8 mouse cellular contexts compared by ENCODE assay signal in genomic region chr11:53858761-53859580, GRCm38 (mm10). TPM values are rescaled to one million over a fixed set of nuclear protein-coding genes. Genes with fewer than 3 reads are reported as not detected.
DNase-seq lines count a peak whose midpoint lies in the region; ATAC-seq and TF ChIP-seq lines count a peak whose summit lies in the region.
"Not testable (repeated sequence)": the region's sequence is repeated elsewhere in the genome, so short reads cannot be mapped to it uniquely, and the experiment has no call there.

Gene Gm12216 (minus strand): TSS chr11:53859256.

- H3K36me3 ChIP-seq in erythroblast, embryonic 14.5 days (ENCODE audit: control insufficient read depth); heart, embryonic 14.5 days (ENCODE audit: control insufficient read depth, insufficient read depth, low read length); liver, embryonic 14.5 days (replicated peaks; ENCODE audit: control insufficient read depth, insufficient read depth, low read depth); midbrain, embryonic 16.5 days (ENCODE audit: control insufficient read depth, insufficient read depth, low read length): not testable (repeated sequence)

- peak within 1 kb of the TSS; percentile 78 for H3K4me2 ChIP-seq in heart, embryonic 14.5 days (ENCODE audit: low read length)
- H3K4me2 ChIP-seq in liver, embryonic 14.5 days (ENCODE audit: low read depth) = peak within 1 kb of the TSS; percentile 68
- H3K4me2 ChIP-seq in midbrain, embryonic 16.5 days (ENCODE audit: low read length) = peak within 1 kb of the TSS; percentile 65

- peak; percentile 53 to 57 for DNase-seq in CD8-positive naive resting alpha-beta T cell, adult 2 months (ENCODE audit: low read depth in 2 of 2, low spot score in 2 of 2)
- peak; percentile 44 to 54 for DNase-seq in kidney, adult 8-10 months
- DNase-seq in liver, embryonic 14.5 days (ENCODE audit: low read depth in 3 of 3, low spot score in 3 of 3) = not testable (repeated sequence)
- DNase-seq in spleen, postnatal 36 days (ENCODE audit: low spot score in 2 of 2) = peak; percentile 31 to 53

- H3K27me3 ChIP-seq in erythroblast, embryonic 14.5 days (ENCODE audit: control insufficient read depth) = peaks cover 11% of the 10 kb centered on the region
- H3K27me3 ChIP-seq in heart, embryonic 14.5 days (ENCODE audit: control insufficient read depth, insufficient read depth, low read length); liver, embryonic 14.5 days (ENCODE audit: control insufficient read depth, insufficient read depth, low read length); midbrain, embryonic 16.5 days (ENCODE audit: control insufficient read depth, insufficient read depth, low read depth, low read length): not testable (repeated sequence)

- 12% methylated on average over 37 of the region's 50 CpGs for WGBS in heart, embryonic 14.5 days
- 7% methylated on average over 42 of the region's 50 CpGs for WGBS in liver, embryonic 14.5 days (ENCODE audit: insufficient replicate concordance)
- 16% methylated on average over 35 of the region's 50 CpGs for WGBS in midbrain, embryonic 16.5 days

- peak within 1 kb of the TSS; percentile 73 for H3K9ac ChIP-seq in heart, embryonic 14.5 days (ENCODE audit: low read length)
- H3K9ac ChIP-seq in liver, embryonic 14.5 days (replicated peaks) = peak within 1 kb of the TSS; percentile 57
- peak within 1 kb of the TSS; percentile 58; the same call in 1 of the 2 replicates for H3K9ac ChIP-seq in midbrain, embryonic 16.5 days (ENCODE audit: low read depth, low read length)

- ATAC-seq in heart, embryonic 14.5 days (ENCODE audit: insufficient number of reproducible peaks, insufficient read depth, low FRiP score, low read depth); liver, embryonic 14.5 days (ENCODE audit: insufficient read depth): not testable (repeated sequence)
- ATAC-seq in midbrain, embryonic 16.5 days = 0 out of 2 replicates have a peak, but pooled peaks have one; percentile 32

- not testable (repeated sequence) for H3K9me3 ChIP-seq in erythroblast, embryonic 14.5 days (ENCODE audit: control insufficient read depth, low read length); heart, embryonic 14.5 days (ENCODE audit: control insufficient read depth, low read length); liver, embryonic 14.5 days (ENCODE audit: control insufficient read depth, low read length); midbrain, embryonic 16.5 days (replicated peaks; ENCODE audit: control insufficient read depth, low read length, poor library complexity, severe bottlenecking)

- H3K27ac ChIP-seq in brown adipose tissue, adult 24 weeks (replicated peaks; ENCODE audit: low read depth, low read length) = peak within 1 kb of the TSS; percentile 91
- H3K27ac ChIP-seq in heart, embryonic 14.5 days (replicated peaks in 1 of 2; ENCODE audit: control insufficient read depth in 1 of 2, insufficient read depth in 1 of 2, low read depth in 2 of 2, low read length in 2 of 2); liver, embryonic 14.5 days; midbrain, embryonic 16.5 days (ENCODE audit: low read length): not testable (repeated sequence)

- not testable (repeated sequence) for H3K4me1 ChIP-seq in brown adipose tissue, adult 24 weeks (ENCODE audit: control insufficient read depth, insufficient read depth, insufficient read length, low read length); heart, embryonic 14.5 days (ENCODE audit: control insufficient read depth in 2 of 2, insufficient read depth in 2 of 2, low read length in 2 of 2); liver, embryonic 14.5 days (replicated peaks; ENCODE audit: control insufficient read depth in 2 of 2, insufficient read depth in 2 of 2, low read length in 1 of 2); midbrain, embryonic 16.5 days (ENCODE audit: control insufficient read depth, insufficient read depth, low read length)
- H3K4me1 ChIP-seq in erythroblast, embryonic 14.5 days (ENCODE audit: control insufficient read depth) = peaks cover 20% of the 10 kb centered on the region

- not testable (repeated sequence) for TF ChIP-seq EP300 in liver, embryonic 14.5 days (IDR thresholded peaks at IDR 0.05; ENCODE audit: low read depth)

- peak; percentile 42; the same call in 1 of the 2 replicates for TF ChIP-seq CTCF in liver, embryonic 14.5 days (IDR thresholded peaks at IDR 0.05; ENCODE audit: low read depth)

- H3K4me3 ChIP-seq in brown adipose tissue, adult 24 weeks (ENCODE audit: insufficient read depth, low read depth, low read length) = peak within 1 kb of the TSS; percentile 98
- peak within 1 kb of the TSS; percentile 63 for H3K4me3 ChIP-seq in erythroblast, embryonic 14.5 days (replicated peaks)
- peak within 1 kb of the TSS; percentile 60 to 66 for H3K4me3 ChIP-seq in heart, embryonic 14.5 days (ENCODE audit: control insufficient read depth in 1 of 2, insufficient read depth in 1 of 2, low read depth in 1 of 2, low read length in 2 of 2)
- H3K4me3 ChIP-seq in liver, embryonic 14.5 days (ENCODE audit: insufficient read depth in 1 of 2, low read depth in 2 of 2, low read length in 2 of 2) = peak within 1 kb of the TSS; percentile 57 to 67
- peak within 1 kb of the TSS; percentile 39 for H3K4me3 ChIP-seq in midbrain, embryonic 16.5 days (ENCODE audit: low read depth, low read length)

RNA-seq across cellular contexts. Expression of gene Gm12216, which starts in this region (rescaled TPM):
- 6.5 and 7.8 TPM in 2 replicates for polyA plus RNA-seq in brown adipose tissue, adult 24 weeks (2012; ENCODE audit: insufficient read depth, insufficient read length, missing spikeins)
- not detected in 2 replicates for polyA plus RNA-seq in erythroblast, embryonic 14.5 days (2012)
- polyA plus RNA-seq in heart, embryonic 14.5 days (2014; fragmentation: Nextera tagmentation; extraction: Ambion mirVana) = 0.30 and 1.0 TPM in 2 replicates
- 0.15 TPM in 1 of 2 replicates, not detected in the other for polyA plus RNA-seq in liver, embryonic 14.5 days (2012; rRNA removed)
- polyA plus RNA-seq in liver, embryonic 14.5 days (2014; fragmentation: Nextera tagmentation; extraction: Ambion mirVana) = 0.14 TPM in 1 of 2 replicates, not detected in the other
- polyA plus RNA-seq in midbrain, embryonic 16.5 days (2015; fragmentation: Nextera tagmentation; extraction: Ambion mirVana) = 0.31 and 0.39 TPM in 2 replicates

Comparison
In these comparisons a context has a peak if more than half of its experiments do, and no peak if none do; other contexts are left out.
1. Peak in ATAC-seq, H3K4me3 ChIP-seq, H3K9ac ChIP-seq and H3K4me2 ChIP-seq in midbrain, embryonic 16.5 days; RNA of the gene not detected or under 1 TPM.
2. H3K4me3 ChIP-seq: peak in every context shown above with its lines; median percentile 98 in brown adipose tissue, adult 24 weeks; 63 in erythroblast, embryonic 14.5 days; 63 in heart, embryonic 14.5 days; 62 in liver, embryonic 14.5 days; 39 in midbrain, embryonic 16.5 days.